Mouse (Mus musculus) kidney, postnatal 0 days (tissue): ENCODE data around the gene Dapk2. TPM values are rescaled to one million over a fixed set of nuclear protein-coding genes. Genes with fewer than 3 reads are reported as not detected.

ENCODE experiments used
- ATAC-seq: fragments of 200-750 bp; cut with Nextera tagmentation; replicated peaks from 2 replicates; pipeline ENCODE4 v1.8.0; 2017; ENCODE audit warnings: low read depth, moderate number of reproducible peaks, moderate TSS enrichment, moderate library complexity; ENCODE audit not compliant: low FRiP score
- DNase-seq: peaks from one replicate; pipeline ENCODE4 v3.0.0-alpha.2; 2016; ENCODE audit warnings: low spot score
- H3K27ac ChIP-seq: fragments of 300-500 bp; sonication (generic); 2 replicates; pipeline ENCODE4 v1.5.1; 2014; ENCODE audit warnings: mild to moderate bottlenecking
- H3K27me3 ChIP-seq: fragments of 300-500 bp; sonication (generic); 2 replicates; pipeline ENCODE4 v1.6.1; 2014; ENCODE audit warnings: low read length, mixed read lengths; ENCODE audit not compliant: insufficient read depth
- H3K36me3 ChIP-seq: fragments of 300-500 bp; sonication (generic); 2 replicates; pipeline ENCODE4 v1.6.1; 2014; ENCODE audit warnings: low read length, mixed read lengths; ENCODE audit not compliant: insufficient read depth
- H3K4me1 ChIP-seq: fragments of 300-500 bp; sonication (generic); replicated peaks from 2 replicates; pipeline ENCODE4 v1.6.1; 2014; ENCODE audit warnings: antibody characterized with exemption, low read length, mixed read lengths; ENCODE audit not compliant: insufficient read depth
- H3K4me2 ChIP-seq: fragments of 300-500 bp; sonication (generic); 2 replicates; pipeline ENCODE4 v1.6.1; 2014; ENCODE audit warnings: mild to moderate bottlenecking, low read length, moderate library complexity, mixed read lengths
- H3K4me3 ChIP-seq: fragments of 300-500 bp; sonication (generic); replicated peaks from 2 replicates; pipeline ENCODE4 v1.5.1; 2014; ENCODE audit warnings: low read depth, low read length
- H3K9ac ChIP-seq: fragments of 300-500 bp; sonication (generic); 2 replicates; pipeline ENCODE4 v1.6.1; 2014; ENCODE audit warnings: low read depth, low read length
- H3K9me3 ChIP-seq: fragments of 300-500 bp; sonication (generic); replicated peaks from 2 replicates; pipeline ENCODE4 v1.6.1; 2016; ENCODE audit warnings: low read length, inconsistent platforms, mixed read lengths
- CTCF ChIP-seq: IDR thresholded peaks from 2 replicates; pipeline ENCODE4 v1.5.1; 2016; ENCODE audit warnings: antibody characterized with exemption, low read depth, mild to moderate bottlenecking, moderate library complexity
- WGBS: fragments of 180-500 bp; shearing (Covaris S2); extraction: QIAGEN DNeasy Blood & Tissue Kit; methylation state at CpG from one replicate; pipeline ENCODE4 v1.1.7; 2014; 5-methylcytosine and 5-hydroxymethylcytosine counted together
- polyA plus RNA-seq: library from polyadenylated mRNA; unstranded; fragments of >200 nt; fragmentation: Nextera tagmentation; extraction: Ambion mirVana; gene quantifications from 2 replicates; pipeline ENCODE4 v1.2.1, GENCODE M21; 2015

Gene Dapk2
- polyA plus RNA-seq, 1 experiment from 2014 or later, result 8.6 TPM

- no peak for ATAC-seq
Measured at GRCm38 (mm10) chr9:66231820-66232479, 73.9 kb downstream of the Dapk2 start.

GRCm38 (mm10) chr9:66236615-66237014 lies 78.6 kb downstream of the Dapk2 start:
- Histone ChIP-seq H3K4me3 (no peak overlapping the region), H3K4me2 (no peak overlapping the region), H3K27me3 (no peaks in the 10 kb centered on the region), H3K9me3 (0 out of 2 replicates have a peak, but pooled peaks cover 3% of the 10 kb centered on the region), H3K4me1 (no peaks in the 10 kb centered on the region; the same call in 1 of the 2 replicates), H3K27ac (no peak overlapping the region), H3K9ac (no peak overlapping the region), H3K36me3 (no peaks in the 10 kb centered on the region)
- no peak for TF ChIP-seq CTCF
- DNase-seq, result no peak
- WGBS, result 69% methylated on average over 2 of the region's 2 CpGs
- ATAC-seq, result no peak

More at GRCm38 (mm10) chr9:66231820-66232479, 73.9 kb downstream of the Dapk2 start:
- TF ChIP-seq CTCF, result no peak
- no peak overlapping the region for H3K4me2 ChIP-seq
- no peaks in the 10 kb centered on the region for H3K36me3 ChIP-seq
- DNase-seq, result no peak
- no peak overlapping the region for H3K9ac ChIP-seq
- 0 out of 2 replicates have a peak, but pooled peaks cover 3% of the 10 kb centered on the region for H3K9me3 ChIP-seq
- H3K27ac ChIP-seq, result no peak overlapping the region
- 60% methylated on average over 7 of the region's 7 CpGs for WGBS
- H3K4me3 ChIP-seq, result no peak overlapping the region
- no peaks in the 10 kb centered on the region for H3K27me3 ChIP-seq
- H3K4me1 ChIP-seq, result no peaks in the 10 kb centered on the region

- Histone ChIP-seq H3K9ac (no peak overlapping the region), H3K4me1 (no peaks in the 10 kb centered on the region; the same call in 1 of the 2 replicates), H3K27ac (no peak overlapping the region), H3K4me2 (no peak overlapping the region), H3K9me3 (0 out of 2 replicates have a peak, but pooled peaks cover 3% of the 10 kb centered on the region), H3K36me3 (no peaks in the 10 kb centered on the region), H3K27me3 (no peaks in the 10 kb centered on the region), H3K4me3 (no peak overlapping the region)
- no peak for ATAC-seq
- TF ChIP-seq CTCF, result peak; percentile 17; the same call in 1 of the 2 replicates
- no peak for DNase-seq
- 67% methylated on average over 1 of the region's 1 CpGs for WGBS
Measured at GRCm38 (mm10) chr9:66237742-66238141, 79.7 kb downstream of the Dapk2 start.

GRCm38 (mm10) chr9:66239173-66239572 lies 81.2 kb downstream of the Dapk2 start:
- no peak overlapping the region for H3K4me3 ChIP-seq
- H3K4me2 ChIP-seq, result no peak overlapping the region
- DNase-seq (no peak), ATAC-seq (no peak)
- no peak overlapping the region for H3K27ac ChIP-seq
- no peaks in the 10 kb centered on the region for H3K27me3 ChIP-seq
- H3K9ac ChIP-seq, result no peak overlapping the region
- no peak for TF ChIP-seq CTCF
- H3K4me1 ChIP-seq, result no peaks in the 10 kb centered on the region; the same call in 1 of the 2 replicates
- 67% methylated on average over 7 of the region's 7 CpGs for WGBS
- no peaks in the 10 kb centered on the region for H3K36me3 ChIP-seq
- H3K9me3 ChIP-seq, result 0 out of 2 replicates have a peak, but pooled peaks cover 3% of the 10 kb centered on the region

- H3K36me3 ChIP-seq, result no peaks in the 10 kb centered on the region
- H3K9me3 ChIP-seq, result 0 out of 2 replicates have a peak, but pooled peaks cover 3% of the 10 kb centered on the region
- H3K27ac ChIP-seq, result no peak overlapping the region
- no peaks in the 10 kb centered on the region; the same call in 1 of the 2 replicates for H3K4me1 ChIP-seq
- ATAC-seq, result no peak
- no peak overlapping the region for H3K4me2 ChIP-seq
- no peak overlapping the region for H3K9ac ChIP-seq
- H3K4me3 ChIP-seq, result no peak overlapping the region
- 31% methylated on average over 3 of the region's 3 CpGs for WGBS
- H3K27me3 ChIP-seq, result no peaks in the 10 kb centered on the region
- DNase-seq, result no peak
- no peak for TF ChIP-seq CTCF
Measured at GRCm38 (mm10) chr9:66239691-66240090, 81.7 kb downstream of the Dapk2 start.

- Histone ChIP-seq H3K4me2 (no peak overlapping the region), H3K4me3 (no peak overlapping the region), H3K9ac (no peak overlapping the region), H3K27ac (no peak overlapping the region), H3K27me3 (no peaks in the 10 kb centered on the region), H3K4me1 (no peaks in the 10 kb centered on the region; the same call in none of the 2 replicates), H3K9me3 (no peaks in the 10 kb centered on the region), H3K36me3 (no peaks in the 10 kb centered on the region)
- DNase-seq (no peak), ATAC-seq (no peak)
- no peak for TF ChIP-seq CTCF
- 41% methylated on average over 4 of the region's 4 CpGs for WGBS
Measured at GRCm38 (mm10) chr9:66240493-66240892, 82.5 kb downstream of the Dapk2 start.
